ENCODE assay signal across 21 mouse cellular contexts in the genomic region with DNA sequence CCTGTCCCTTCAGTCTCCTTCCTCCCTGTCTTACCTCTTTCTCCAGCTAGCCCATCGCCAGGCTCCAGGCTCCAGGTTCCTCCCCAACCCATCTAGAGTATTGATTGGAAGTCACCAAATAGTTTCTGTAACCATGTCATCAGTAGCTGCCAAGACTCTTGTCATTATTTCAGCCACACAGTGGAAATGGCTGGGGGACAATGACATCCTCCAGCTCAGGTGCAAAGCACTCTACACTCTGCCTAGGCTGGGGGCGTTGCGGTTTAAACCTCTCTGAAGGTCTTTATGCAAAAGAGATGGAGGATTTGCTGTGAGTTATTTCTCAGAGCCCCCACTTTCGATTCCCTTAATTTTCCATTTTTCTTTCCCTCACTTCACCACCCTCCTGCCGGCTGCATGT.
"Had no signal": no experiment of that assay in that cellular context is flagged by ENCODE, and none has a peak within 500 bp of the region (broad histone marks: within the 10 kb centered on the region; RNA-seq: fewer than 3 reads in every experiment).

No protein-coding gene starts in this region.

- ATAC-seq: intestine, embryonic 16.5 days; liver, embryonic 12.5 days had no signal

- H3K36me3 ChIP-seq: heart, embryonic 10.5 days; heart, embryonic 12.5 days; hindbrain, embryonic 15.5 days; kidney, embryonic 15.5 days; limb, embryonic 13.5 days; limb, embryonic 15.5 days; liver, embryonic 12.5 days had no signal

- H3K27me3 ChIP-seq: hindbrain, embryonic 15.5 days; limb, embryonic 15.5 days; liver, embryonic 12.5 days had no signal

- DNase-seq: gastrocnemius, adult 2 months; gastrocnemius, postnatal 10 days; gastrocnemius, postnatal 25 days; heart, adult 18-20 months; heart, postnatal 10 days; heart, postnatal 4 days; kidney, adult 11 months; kidney, adult 9 months; kidney, postnatal 36 days; layer of hippocampus, adult 9-11 months; layer of hippocampus, postnatal 36 days; left cerebral cortex, postnatal 4 days had no signal

- H3K9ac ChIP-seq: heart, embryonic 12.5 days; hindbrain, embryonic 15.5 days; kidney, embryonic 15.5 days; limb, embryonic 13.5 days; limb, embryonic 15.5 days; liver, embryonic 12.5 days had no signal

- H3K9me3 ChIP-seq: heart, embryonic 10.5 days; heart, embryonic 12.5 days; hindbrain, embryonic 15.5 days; kidney, embryonic 15.5 days; limb, embryonic 13.5 days; limb, embryonic 15.5 days; liver, embryonic 12.5 days had no signal

- H3K4me3 ChIP-seq: gastrocnemius, adult 2 months; heart, embryonic 10.5 days; heart, embryonic 12.5 days; hindbrain, embryonic 15.5 days; kidney, embryonic 15.5 days; limb, embryonic 13.5 days; limb, embryonic 15.5 days; liver, embryonic 12.5 days had no signal

- H3K4me2 ChIP-seq: heart, embryonic 12.5 days; hindbrain, embryonic 15.5 days; kidney, embryonic 15.5 days; limb, embryonic 13.5 days; limb, embryonic 15.5 days; liver, embryonic 12.5 days had no signal

- H3K4me1 ChIP-seq: heart, embryonic 10.5 days; heart, embryonic 12.5 days; limb, embryonic 15.5 days; liver, embryonic 12.5 days had no signal

- H3K27ac ChIP-seq: gastrocnemius, adult 2 months; heart, embryonic 10.5 days; hindbrain, embryonic 15.5 days; kidney, embryonic 15.5 days; kidney, postnatal 0 days; limb, embryonic 13.5 days; limb, embryonic 15.5 days; liver, embryonic 12.5 days had no signal
